Mouse (Mus musculus): ENCODE measurements around the gene Hist1h1e. TPM values are rescaled to one million over a fixed set of nuclear protein-coding genes. Genes with fewer than 3 reads are reported as not detected.

Gene Hist1h1e
- total and polyA plus RNA-seq, 3 experiments: 1.9 to 486 (median 18.3) TPM

DNA sequence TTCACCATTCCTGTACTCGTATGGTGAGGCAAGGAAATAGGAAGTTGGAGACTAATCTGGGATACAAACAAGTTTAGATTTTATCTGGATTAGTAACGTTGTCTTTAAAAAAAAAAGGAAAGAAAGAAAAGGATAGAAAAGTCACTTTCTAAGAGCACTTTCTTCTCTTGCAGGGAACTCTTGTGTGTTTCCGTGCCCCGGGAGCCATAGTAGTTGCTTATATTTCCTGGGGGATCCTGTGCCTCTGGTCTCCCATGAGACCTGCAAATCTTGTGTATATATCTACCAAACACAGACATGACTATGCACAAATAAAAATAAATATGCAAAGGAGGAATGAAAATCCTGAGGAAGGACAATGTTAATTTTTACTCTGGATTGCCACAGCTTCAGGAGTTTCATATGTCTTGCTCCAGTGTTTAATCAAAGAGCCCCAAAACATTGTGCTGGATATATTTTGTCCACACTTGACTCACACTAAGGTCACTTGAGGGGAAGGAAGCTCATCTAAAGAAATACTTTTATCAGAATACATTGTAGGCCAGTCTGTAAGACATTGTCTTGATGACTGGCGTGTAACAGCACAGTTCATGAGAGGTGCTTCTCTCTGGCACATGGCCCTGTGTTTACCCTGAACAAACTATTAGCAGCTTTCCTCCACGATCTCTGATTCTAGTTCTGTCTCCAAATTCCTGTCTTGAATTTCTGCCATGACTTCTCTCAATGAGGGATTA is 45.3 kb downstream of the Hist1h1e start:
- dilution Hi-C loops (cut with MboI; ENCODE audit: extremely low pct_ligation_motif_present, extremely low pct_unique_long_range_greater_than_20kb, low sequenced_read_pairs) (no loop called here), in situ Hi-C loops (cut with MboI; ENCODE audit: low pct_ligation_motif_present, low pct_unique_long_range_greater_than_20kb, low sequenced_read_pairs) (no loop called here)
- DNase-seq (ENCODE audit: extremely low read depth): no peak
- Histone ChIP-seq H3K9ac (ENCODE audit: insufficient read depth, low read depth) (peak overlapping the region; percentile 88), H3K27me3 (replicated peaks) (no peaks in the 10 kb centered on the region), H3K27ac (ENCODE audit: insufficient read depth, low read depth) (peak overlapping the region; percentile 77), H3K4me2 (ENCODE audit: insufficient read depth, low read depth, poor library complexity, severe bottlenecking) (peak overlapping the region; percentile 58; the same call in 1 of the 2 replicates), H3K36me3 (replicated peaks in 1 of 2; ENCODE audit: control insufficient read depth in 1 of 2, insufficient read depth in 1 of 2, low read length in 1 of 2) (no peaks in the 10 kb centered on the region), H3K4me1 (ENCODE audit: control insufficient read depth in 1 of 2, insufficient read depth in 2 of 2) (peaks cover 0 to 23% of the 10 kb centered on the region in 2 experiments; a peak in 2 of 4 replicates), H3K4me3 (replicated peaks in 1 of 3; ENCODE audit: low read depth in 2 of 3, low read length in 2 of 3, poor library complexity in 1 of 3) (peak overlapping the region; percentile 19 to 69 (median 46)), H3K79me2 (replicated peaks; ENCODE audit: control insufficient read depth, extremely low read depth, insufficient read depth, poor library complexity, severe bottlenecking) (no peaks in the 10 kb centered on the region), H3K9me3 (replicated peaks; ENCODE audit: low read length) (no peaks in the 10 kb centered on the region)
- TF ChIP-seq SMC3 (IDR thresholded peaks at IDR 0.05; ENCODE audit: low read depth, low read length) (no peak), USF1 (IDR thresholded peaks at IDR 0.05; ENCODE audit: low read depth, low read length) (no peak), SIN3A (IDR thresholded peaks at IDR 0.05; ENCODE audit: low read length) (no peak), ETS1 (conservative IDR thresholded peaks at IDR 0.05; ENCODE audit: low read depth, low read length) (no peak), UBTF (IDR thresholded peaks at IDR 0.05; ENCODE audit: low read depth, low read length) (no peak), PAX5 (IDR thresholded peaks at IDR 0.05; ENCODE audit: low read length) (no peak)

DNA sequence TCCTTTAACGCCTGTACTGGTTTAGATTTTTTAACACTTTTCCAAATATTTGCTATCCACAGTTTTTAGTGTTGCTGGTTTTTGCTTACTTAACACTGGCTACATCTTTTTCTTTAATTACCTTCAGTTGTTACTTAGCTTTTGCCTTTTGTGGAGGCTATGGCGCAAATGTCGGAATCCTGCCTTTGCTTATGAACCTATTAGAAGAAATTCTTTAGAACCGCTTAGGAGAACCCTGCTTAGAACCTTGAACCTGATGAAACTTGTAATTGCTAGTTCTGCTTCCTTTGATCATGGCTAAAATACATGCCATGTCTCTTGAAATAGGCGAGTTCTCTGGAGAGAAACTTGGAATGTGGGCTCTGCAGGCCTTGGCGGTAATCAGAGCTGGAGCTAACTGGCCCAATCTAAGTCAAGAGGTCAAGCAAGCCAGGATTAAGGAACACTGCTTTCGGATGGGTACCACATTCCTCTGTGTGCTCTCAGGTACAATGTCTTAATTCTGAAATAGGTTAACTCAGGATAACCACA is 45.9 kb downstream of the Hist1h1e start:
- H3K9ac ChIP-seq (ENCODE audit: insufficient read depth, low read depth): peak overlapping the region; percentile 88
- in situ Hi-C loops (cut with MboI; ENCODE audit: low pct_ligation_motif_present, low pct_unique_long_range_greater_than_20kb, low sequenced_read_pairs): no loop called here
- peaks cover 0 to 23% of the 10 kb centered on the region in 2 experiments; a peak in 2 of 4 replicates for H3K4me1 ChIP-seq (ENCODE audit: control insufficient read depth in 1 of 2, insufficient read depth in 2 of 2)
- H3K27ac ChIP-seq (ENCODE audit: insufficient read depth, low read depth): peak overlapping the region; percentile 77
- no peaks in the 10 kb centered on the region for H3K27me3 ChIP-seq (replicated peaks)
- no peaks in the 10 kb centered on the region for H3K36me3 ChIP-seq (replicated peaks in 1 of 2; ENCODE audit: control insufficient read depth in 1 of 2, insufficient read depth in 1 of 2, low read length in 1 of 2)
- dilution Hi-C loops (cut with MboI; ENCODE audit: extremely low pct_ligation_motif_present, extremely low pct_unique_long_range_greater_than_20kb, low sequenced_read_pairs): no loop called here
- no peaks in the 10 kb centered on the region for H3K79me2 ChIP-seq (replicated peaks; ENCODE audit: control insufficient read depth, extremely low read depth, insufficient read depth, poor library complexity, severe bottlenecking)
- no peaks in the 10 kb centered on the region for H3K9me3 ChIP-seq (replicated peaks; ENCODE audit: low read length)
- peak overlapping the region; percentile 58 for H3K4me2 ChIP-seq (ENCODE audit: insufficient read depth, low read depth, poor library complexity, severe bottlenecking)
- peak overlapping the region; percentile 19 to 69 (median 46) for H3K4me3 ChIP-seq (replicated peaks in 1 of 3; ENCODE audit: low read depth in 2 of 3, low read length in 2 of 3, poor library complexity in 1 of 3)
- DNase-seq (ENCODE audit: extremely low read depth): no peak
- TF ChIP-seq SMC3 (IDR thresholded peaks at IDR 0.05; ENCODE audit: low read depth, low read length) (no peak; the same call in 1 of the 2 replicates), RCOR1 (conservative IDR thresholded peaks at IDR 0.05; ENCODE audit: low read depth, low read length) (peak; percentile 69; the same call in 1 of the 2 replicates), KAT2A (IDR thresholded peaks at IDR 0.05; ENCODE audit: insufficient replicate concordance, low read length) (no peak), USF2 (conservative IDR thresholded peaks at IDR 0.05; ENCODE audit: low read depth, low read length) (no peak), PAX5 (IDR thresholded peaks at IDR 0.05; ENCODE audit: low read length) (no peak), USF1 (IDR thresholded peaks at IDR 0.05; ENCODE audit: low read depth, low read length) (no peak), ZKSCAN1 (IDR thresholded peaks at IDR 0.05; ENCODE audit: borderline replicate concordance, low read depth, low read length) (no peak), GABPA (IDR thresholded peaks at IDR 0.05; ENCODE audit: insufficient replicate concordance, low read depth, low read length) (no peak), MEF2A (IDR thresholded peaks at IDR 0.05; ENCODE audit: borderline replicate concordance, low read depth, low read length) (no peak), CTCF (conservative IDR thresholded peaks at IDR 0.05 in 1 of 2, IDR thresholded peaks at IDR 0.05 in 1 of 2; ENCODE audit: low read depth in 2 of 2, low read length in 2 of 2) (no peak), ZC3H11A (IDR thresholded peaks at IDR 0.05; ENCODE audit: low read depth, low read length) (no peak), HCFC1 (IDR thresholded peaks at IDR 0.05; ENCODE audit: low read depth, low read length) (no peak; the same call in 1 of the 2 replicates), ETS1 (conservative IDR thresholded peaks at IDR 0.05; ENCODE audit: low read depth, low read length) (no peak), MAX (IDR thresholded peaks at IDR 0.05; ENCODE audit: low read length) (no peak), TBP (conservative IDR thresholded peaks at IDR 0.05; ENCODE audit: low read depth, low read length) (no peak), MYC (IDR thresholded peaks at IDR 0.05; ENCODE audit: low read depth, low read length) (peak; percentile 27; the same call in 1 of the 2 replicates), MXI1 (IDR thresholded peaks at IDR 0.05; ENCODE audit: low read depth, low read length) (peak; percentile 3; the same call in 1 of the 2 replicates), UBTF (IDR thresholded peaks at IDR 0.05; ENCODE audit: low read depth, low read length) (no peak), MAZ (IDR thresholded peaks at IDR 0.05; ENCODE audit: low read depth, low read length) (no peak), JUND (conservative IDR thresholded peaks at IDR 0.05; ENCODE audit: low read depth, low read length) (no peak), TCF12 (IDR thresholded peaks at IDR 0.05; ENCODE audit: low read depth, low read length) (no peak), EP300 (IDR thresholded peaks at IDR 0.05; ENCODE audit: low read length) (no peak), ELF1 (IDR thresholded peaks at IDR 0.05; ENCODE audit: low read depth, low read length) (no peak), MAFK (IDR thresholded peaks at IDR 0.05; ENCODE audit: insufficient replicate concordance, low read length) (no peak), CHD1 (IDR thresholded peaks at IDR 0.05; ENCODE audit: low read depth, low read length) (peak; percentile 96), RAD21 (IDR thresholded peaks at IDR 0.05; ENCODE audit: low read depth, low read length) (no peak), CHD2 (IDR thresholded peaks at IDR 0.05; ENCODE audit: low read length) (0 out of 2 replicates have a peak, but pooled peaks have one; percentile 55), NRF1 (IDR thresholded peaks at IDR 0.05; ENCODE audit: low read depth, low read length) (no peak)
